Mouse (Mus musculus) heart, adult 2 months (tissue): ENCODE measurements around the gene Pnmt.

ENCODE experiments used
- CTCF ChIP-seq: fragments of 200-600 bp; IDR thresholded peaks from 2 replicates; pipeline ENCODE4 v1.8.1; 2022; ENCODE audit warnings: antibody characterized with exemption, mild to moderate bottlenecking, moderate library complexity
- EP300 ChIP-seq: fragments of 200-500 bp; IDR thresholded peaks from 2 replicates; pipeline ENCODE4 v1.6.1; 2011; ENCODE audit warnings: low read depth, low read length, control low read depth; ENCODE audit not compliant: insufficient read depth
- POLR2A ChIP-seq: fragments of 200-500 bp; IDR thresholded peaks from 2 replicates; pipeline ENCODE4 v1.6.1; 2011; ENCODE audit warnings: mild to moderate bottlenecking, low read depth, low read length, control low read depth; ENCODE audit not compliant: insufficient read depth

DNA sequence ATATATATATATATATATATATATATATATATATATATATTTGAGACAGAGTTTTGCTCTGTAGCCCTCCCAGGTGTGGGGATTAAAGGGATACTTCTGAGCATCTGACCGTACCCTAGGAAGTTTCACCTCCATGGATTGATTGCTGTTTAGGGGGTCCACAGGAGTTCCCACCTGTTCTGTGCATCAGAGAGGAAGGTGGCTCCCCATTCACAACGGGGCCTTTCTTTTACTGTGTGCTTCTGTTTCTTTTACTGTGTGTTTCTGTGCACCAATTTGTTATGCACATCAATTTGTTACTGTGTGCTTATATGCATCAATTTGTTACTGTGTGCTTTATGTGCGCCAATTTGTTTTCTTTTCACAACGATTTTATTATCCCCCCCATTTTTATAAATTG lies 45.1 kb upstream of the Pnmt start:
- TF ChIP-seq CTCF (no peak), POLR2A (no peak), EP300 (no peak)
